Mouse (Mus musculus): Measurements from ENCODE around the gene Vipr1.

- TF ChIP-seq CTCF (IDR thresholded peaks at IDR 0.05; ENCODE audit: low read depth) (no peak), EP300 (optimal IDR thresholded peaks at IDR 0.05) (no peak)
Measured at GRCm38 (mm10) chr9:121694736-121695135, 52.2 kb downstream of the Vipr1 start.

Measured in stomach, postnatal 0 days (tissue).